Mouse (Mus musculus) granulocyte monocyte progenitor cell, adult 5-6 weeks (primary cell): Measurements from ENCODE around the gene Dock4. TPM values are rescaled to one million over a fixed set of nuclear protein-coding genes. Genes with fewer than 3 reads are reported as not detected.

Source experiments
- ATAC-seq: replicated peaks from 2 replicates; pipeline ENCODE4 v1.8.0; 2016; ENCODE audit warnings: mild to moderate bottlenecking, moderate TSS enrichment, inconsistent platforms; ENCODE audit not compliant: poor library complexity, severe bottlenecking
- total RNA-seq, 2 experiments: library from RNA; stranded (forward) in 1 of 2; stranded (reverse) in 1 of 2; fragments of 200-712, 200-1000 nt in 1 of 2; fragments of >200 nt in 1 of 2; fragmentation: Nextera tagmentation in 1 of 2; gene quantifications; 2 replicates each; pipeline ENCODE4 v1.2.3; 2014 to 2017

Gene Dock4
- total RNA-seq, 2 experiments from 2014 or later, result 0.19 to 0.57 TPM

DNA sequence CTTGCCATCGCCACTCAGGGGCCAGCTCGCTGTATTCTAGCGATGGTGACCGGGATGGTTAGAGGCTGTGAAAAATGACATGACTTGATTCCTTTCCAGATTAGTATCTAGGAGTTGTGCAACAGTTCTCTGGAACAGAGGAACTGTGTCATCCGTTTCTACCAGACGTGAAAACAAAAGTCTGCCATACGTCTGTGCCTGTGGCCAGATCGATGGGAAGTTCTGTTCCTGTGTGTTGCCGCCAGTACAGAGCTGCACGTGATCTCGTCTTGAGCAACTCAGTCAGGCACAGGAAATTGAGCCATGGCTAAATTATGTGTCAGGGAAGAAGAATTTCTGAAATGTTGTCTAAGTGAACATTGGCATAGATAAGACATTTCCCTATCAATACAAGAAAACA lies 113.4 kb downstream of the Dock4 start:
- ATAC-seq, result peak; percentile 95

DNA sequence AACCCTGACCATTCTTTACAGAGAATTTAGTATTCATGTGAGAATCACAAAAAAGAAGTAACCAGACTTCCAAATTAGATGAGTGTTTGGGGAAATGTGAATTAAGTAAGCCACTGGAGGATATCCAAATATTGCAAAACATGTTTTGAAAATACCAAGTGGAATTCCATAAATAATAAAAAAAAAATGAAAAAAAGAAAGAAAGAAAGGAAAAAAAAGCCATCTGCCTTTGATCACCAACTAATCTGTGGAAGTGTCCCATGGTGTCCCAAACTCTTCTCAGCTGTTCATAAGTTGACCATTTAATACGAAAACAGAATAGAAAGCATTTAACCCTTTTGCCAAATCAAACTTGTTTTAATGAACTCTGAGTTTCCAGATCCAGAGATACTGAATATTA lies 118.0 kb downstream of the Dock4 start:
- no peak for ATAC-seq

DNA sequence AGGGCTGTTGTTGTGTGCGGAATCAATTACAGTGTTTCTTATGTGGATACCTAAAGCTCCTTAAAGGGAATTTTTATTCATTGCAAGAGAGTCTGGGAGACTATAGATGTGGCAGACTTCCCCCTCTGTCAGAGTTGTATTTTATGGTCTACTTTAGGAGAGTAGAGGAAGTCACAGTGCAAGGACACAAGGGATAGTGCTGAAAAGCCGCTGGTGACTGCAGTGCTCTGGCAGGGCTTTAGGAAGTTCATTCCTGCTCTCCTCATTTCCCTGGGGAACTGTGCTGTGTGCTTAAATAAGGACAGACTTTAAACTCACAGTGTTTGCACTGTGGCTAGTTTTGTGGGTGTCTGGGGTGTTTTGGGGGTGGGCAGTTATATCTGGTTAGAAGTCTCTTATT lies 118.5 kb downstream of the Dock4 start:
- peak; percentile 55 for ATAC-seq

DNA sequence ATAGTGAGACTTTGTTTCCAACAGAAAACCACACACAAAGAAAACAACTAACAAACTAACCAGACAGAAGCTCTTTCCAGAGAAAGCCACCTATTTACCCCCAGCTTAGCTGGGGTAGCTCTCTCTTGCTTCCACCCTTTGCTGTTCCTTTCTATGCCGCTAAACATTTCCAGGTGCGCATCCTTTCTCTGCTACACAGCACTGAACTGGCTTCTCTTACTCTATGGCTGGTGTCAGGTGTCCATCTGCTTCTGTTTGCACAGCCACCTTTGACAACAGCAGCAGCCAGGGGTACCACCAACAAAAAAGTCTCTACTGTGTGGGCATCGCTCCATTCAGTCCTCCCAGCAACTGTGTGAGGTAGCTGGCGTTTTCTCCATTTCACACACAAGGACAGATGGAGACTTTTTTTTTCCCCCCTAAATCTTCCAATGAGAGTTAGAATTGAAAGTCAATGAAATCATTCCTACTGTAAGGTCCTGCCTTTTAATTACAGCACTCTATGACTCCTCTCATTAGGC lies 122.7 kb downstream of the Dock4 start:
- no peak for ATAC-seq

DNA sequence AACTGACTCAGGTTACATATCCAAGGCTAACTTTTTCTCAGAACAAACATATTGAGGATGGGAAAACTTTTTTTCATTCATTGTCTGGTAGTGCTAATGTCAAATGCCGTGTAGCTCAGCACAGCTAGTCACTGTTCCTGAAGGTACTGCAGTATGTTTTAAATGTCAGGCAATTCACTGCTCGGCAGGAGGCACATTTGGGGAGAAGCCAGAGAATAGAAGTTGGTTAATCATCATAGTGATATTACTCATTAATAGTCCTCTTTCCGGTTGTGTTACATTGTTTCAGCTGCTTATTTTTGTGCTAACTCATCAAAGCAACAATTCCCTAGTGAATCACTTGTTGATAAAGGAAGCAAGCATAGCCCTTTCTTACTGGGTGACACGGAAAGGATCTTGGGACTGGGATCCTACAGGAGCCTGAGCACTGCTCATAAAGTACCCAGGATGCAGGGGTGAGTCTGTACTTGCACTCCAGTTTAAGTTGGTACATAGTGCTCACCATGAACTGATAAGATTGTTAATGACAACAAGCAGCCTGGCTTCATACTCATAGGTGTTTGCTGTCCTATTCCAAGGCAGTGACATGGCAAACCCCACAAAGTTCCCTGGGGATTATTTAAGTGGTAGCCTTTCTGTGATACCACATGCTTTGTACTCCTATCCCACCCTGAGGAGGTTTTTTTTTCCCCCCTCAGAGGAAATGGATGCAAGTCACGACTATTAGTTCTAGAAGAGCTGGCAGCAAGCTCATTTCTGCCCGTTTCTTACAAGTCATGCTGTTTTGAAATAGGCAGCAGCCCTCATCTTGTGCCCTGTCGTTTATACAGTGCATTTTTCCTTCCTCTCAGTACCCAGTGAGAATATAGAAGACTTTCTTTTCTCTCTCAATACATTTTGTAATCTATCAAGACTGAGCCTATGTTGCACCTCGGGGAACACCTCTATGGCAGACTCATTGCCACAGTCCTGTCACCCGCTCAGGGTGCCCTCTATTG lies 123.5 kb downstream of the Dock4 start:
- peak; percentile 69 for ATAC-seq

DNA sequence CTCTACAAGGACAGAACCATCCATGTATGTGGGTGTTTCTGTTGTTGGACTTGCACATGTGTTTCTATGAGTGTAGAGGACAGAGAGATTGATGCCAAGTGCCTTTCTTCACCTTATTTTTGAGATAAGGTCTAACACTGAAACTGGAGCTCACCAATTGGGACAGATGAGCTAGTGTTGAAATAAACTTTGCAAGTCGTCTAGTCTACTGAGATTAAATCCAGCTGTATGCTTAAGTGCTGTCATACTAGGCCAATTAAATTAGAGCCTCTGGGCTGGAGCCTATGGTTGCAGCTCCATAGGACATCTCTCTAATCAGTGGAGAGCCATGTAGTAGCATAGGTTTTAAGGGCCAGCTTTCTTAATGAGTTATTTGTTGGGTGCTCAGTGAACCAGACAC lies 124.5 kb downstream of the Dock4 start:
- ATAC-seq, result no peak

DNA sequence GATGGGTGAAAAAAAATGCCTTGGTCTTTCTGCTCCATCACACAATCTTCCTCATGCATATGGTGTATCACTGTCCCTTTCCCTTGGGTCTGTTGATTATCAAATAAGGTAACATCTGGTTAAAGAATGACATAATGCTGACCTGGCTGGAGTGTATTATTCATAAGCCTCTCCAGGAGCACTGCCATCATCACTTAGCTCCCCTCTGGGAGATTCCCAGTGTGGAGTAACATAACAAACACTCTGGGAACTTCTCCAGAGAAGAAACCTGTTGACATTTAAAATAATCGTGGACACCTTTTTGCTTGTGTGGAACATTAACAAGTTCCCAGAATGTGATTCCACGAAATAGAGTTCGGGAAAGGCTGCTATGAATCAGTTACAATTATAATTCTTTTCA lies 128.3 kb downstream of the Dock4 start:
- no peak for ATAC-seq

DNA sequence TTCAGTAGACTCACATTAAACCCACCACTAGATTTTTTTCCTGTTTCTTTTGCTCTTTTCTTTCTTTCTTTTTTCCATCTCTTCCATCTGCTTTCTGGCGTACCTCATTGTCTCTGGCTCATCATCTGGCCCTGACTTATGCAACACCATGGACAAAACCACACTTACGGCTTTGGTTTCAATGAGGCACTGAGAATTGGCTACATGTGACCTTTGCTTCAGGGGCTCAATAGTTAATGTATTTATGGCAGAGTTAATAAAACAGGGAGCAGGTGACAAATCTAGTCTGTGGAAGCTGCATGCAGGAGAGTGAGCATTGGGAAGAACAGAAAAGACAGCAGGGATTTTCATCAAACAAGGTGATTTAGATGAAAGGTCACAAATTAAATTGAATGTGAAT lies 131.0 kb downstream of the Dock4 start:
- peak; percentile 74 for ATAC-seq

DNA sequence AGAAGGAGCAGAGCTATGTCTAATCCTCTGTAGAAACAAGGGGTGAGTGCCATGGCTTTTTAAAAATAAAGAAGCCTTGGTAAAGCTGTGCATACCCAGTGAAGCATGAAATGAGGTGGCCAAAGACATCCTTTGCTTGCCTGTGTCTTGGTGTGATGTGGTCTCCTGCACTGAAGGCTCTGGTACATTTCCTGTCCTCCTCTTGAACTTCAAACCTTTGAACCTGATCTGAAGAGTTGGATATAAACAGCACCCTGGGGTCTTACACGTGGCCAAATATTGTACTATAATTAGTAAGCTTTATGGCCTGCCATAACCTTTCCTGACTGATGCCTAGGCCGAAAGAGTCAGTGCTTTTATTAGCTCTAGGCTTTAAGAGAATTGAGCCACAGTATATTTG lies 134.6 kb downstream of the Dock4 start:
- no peak for ATAC-seq

DNA sequence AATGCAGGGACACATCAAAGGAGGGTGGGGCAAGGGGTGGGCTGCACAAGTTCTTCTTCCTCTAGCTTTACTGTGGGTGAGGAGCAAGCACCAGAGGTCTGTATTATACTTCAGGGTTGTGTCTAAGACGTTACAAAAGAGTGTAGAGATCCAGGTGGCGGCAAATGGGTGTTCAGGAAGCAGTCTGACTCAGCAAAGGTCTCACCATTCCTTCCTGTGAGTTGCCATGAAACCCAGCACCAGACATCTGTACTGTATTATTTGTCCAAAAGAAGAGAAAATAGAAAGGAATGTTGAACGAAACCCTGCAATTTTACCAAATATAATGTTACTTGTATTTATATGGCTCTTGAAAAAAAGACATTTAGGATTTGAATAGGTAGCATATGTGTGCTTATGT lies 135.3 kb downstream of the Dock4 start:
- ATAC-seq, result no peak

DNA sequence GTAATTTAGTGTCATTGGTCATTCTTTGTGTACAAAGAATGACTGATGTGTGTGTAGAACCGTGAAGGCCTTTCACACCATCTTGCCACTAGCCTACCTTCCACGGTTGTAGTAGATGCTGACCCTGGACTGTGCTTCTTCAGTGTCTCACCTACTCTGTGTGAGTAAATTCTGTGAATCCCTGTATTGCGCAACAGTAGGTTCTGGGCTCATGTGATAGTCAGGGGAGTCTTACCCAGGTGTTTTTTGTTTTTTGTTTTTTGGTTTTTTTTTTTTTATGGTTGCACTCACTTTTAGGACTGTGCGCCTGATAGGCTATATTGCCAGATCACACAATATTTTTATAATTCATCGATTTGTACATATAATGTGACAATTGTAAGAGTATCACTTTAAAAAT lies 136.3 kb downstream of the Dock4 start:
- ATAC-seq, result no peak

DNA sequence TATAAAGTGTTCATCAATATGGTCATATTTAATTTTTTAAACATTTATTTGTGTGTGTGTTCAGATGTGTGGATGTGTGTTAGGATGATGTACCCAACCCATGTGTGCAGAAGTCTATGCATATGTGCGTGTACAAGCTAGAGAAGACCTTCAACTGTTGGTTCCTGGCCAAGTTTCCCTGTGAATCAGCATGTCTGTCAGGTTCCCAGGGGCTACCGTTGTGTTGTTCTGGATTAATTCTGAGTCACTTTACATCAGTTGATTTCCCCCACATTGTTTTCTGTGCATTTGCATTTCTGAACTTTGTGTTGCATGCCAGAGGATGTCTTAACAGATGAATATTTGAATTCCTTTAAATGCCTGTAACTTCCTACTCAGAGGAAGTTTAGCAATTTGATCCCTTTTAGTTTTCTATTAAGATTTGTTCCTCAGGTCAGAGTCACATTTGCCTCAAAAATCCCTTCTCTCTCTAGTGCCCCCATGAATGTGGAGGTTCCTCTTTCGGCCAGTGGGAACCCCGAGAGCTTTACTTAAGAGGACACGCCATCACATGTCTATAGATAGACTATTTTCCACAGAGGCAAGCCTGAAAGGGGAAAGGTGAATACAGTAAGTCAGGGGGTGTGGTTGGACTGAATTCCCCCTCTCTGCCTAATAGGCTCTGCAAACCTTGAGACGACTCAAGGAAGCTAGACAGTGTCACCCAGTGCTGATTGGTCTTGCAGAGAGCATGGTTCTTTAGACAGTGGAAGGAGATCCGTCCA lies 139.0 kb downstream of the Dock4 start:
- peak; percentile 73 for ATAC-seq

DNA sequence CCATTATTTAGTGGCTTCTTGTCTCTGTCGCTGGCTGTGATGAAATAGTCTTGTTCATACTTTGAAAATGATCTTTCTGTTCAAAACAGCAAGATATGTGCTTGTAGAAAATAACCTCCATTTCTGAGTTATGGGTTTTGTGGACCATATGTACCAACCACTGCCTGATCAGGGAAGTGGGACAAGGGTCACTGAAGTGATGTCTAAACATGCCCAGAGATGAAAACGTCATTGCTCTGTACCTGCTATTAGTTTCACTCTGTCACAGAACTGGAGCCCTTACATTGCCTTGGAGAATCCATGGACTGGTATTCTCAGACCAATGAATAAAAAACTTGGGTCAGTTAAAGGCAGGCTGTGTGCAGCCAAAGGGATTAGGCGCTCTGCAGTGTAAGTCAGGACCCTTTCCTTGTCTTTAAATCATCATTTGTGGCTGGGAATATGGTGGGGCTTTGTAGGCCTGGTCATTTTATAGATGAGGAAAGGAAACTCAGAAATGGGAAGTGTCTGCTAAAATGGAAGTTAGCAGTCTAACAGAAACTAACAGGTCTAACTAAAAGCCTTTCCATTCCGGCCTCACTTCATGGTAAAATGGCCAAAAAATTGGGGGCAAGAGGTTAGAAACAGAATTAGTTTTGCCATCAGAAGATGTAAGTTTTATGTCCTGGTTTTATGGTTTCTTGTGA lies 139.8 kb downstream of the Dock4 start:
- ATAC-seq, result peak; percentile 73

DNA sequence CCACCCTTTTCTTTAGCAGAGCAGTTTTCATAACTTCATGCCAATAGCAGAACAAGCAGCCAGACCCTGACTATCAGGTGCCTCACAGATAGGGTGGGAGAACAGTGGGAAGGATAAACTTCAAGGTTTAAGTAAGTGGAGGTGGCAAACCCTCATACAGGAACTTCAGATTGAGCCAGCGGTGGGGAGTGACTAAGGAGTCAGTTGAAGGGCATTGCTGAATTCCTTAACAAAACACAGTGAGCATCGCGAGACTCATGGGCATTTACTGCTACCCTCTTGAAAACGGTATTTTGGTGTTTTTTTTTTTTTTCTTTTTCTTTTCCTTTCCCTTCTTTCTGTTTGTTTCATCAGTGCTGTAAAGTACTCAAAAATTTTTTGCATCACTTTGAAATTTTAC lies 148.4 kb downstream of the Dock4 start:
- no peak for ATAC-seq

DNA sequence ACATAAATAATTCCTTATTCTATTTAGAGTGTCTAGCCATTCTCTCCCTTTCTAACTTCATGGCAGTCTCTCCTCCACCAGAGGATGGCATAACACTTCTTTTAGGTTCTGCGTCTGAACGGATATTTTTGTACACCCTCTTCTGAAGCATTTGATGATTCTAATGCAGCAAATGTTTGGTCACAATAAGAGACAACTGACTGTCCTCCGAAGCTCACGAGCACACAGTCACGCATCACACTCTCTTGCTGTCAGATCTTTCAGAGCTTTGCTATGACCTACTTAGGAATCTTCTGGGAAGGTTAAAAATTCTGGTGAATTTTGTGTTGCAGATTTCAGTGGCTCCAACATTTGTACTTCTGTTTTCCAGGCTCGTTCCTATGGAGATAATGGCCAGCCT lies 149.7 kb downstream of the Dock4 start:
- ATAC-seq, result no peak

DNA sequence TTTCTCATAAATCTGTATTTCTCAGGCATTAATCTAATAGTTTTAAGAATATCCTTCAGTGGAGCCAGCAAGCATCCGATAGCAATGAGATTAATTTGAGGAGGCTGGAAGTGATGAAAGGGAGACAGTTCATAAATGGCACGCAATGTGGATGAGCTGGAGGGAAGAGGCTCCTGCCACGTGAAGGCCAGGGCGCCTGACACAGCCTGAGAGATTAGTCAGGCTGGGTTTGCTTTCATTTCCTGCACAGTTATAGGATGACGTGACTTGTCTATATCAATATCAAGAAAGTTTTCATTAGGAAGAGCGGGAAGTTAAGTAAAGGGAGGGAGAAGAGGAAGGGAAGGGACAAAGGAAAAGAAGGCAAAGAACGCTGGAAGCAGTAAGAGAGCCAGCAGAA lies 150.3 kb downstream of the Dock4 start:
- ATAC-seq, result no peak

DNA sequence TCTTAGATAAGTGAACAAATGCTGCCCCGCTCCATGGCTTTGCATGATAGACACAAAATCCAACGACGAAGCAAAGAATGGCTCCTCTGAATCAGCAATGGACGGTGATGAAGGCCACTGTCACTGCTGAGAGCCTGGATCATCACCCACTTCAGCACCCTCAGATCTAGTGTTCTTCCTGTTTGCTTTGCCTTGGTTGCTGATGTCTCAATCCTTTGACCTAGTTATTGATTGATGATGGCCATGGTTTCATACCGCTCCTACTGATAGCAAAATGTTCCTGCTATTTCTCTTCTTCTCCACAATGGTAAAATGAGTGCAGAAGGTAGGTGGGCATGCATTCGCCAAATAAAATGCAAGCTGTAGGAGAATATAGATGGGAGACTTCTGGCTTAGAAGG lies 150.7 kb downstream of the Dock4 start:
- ATAC-seq, result no peak

DNA sequence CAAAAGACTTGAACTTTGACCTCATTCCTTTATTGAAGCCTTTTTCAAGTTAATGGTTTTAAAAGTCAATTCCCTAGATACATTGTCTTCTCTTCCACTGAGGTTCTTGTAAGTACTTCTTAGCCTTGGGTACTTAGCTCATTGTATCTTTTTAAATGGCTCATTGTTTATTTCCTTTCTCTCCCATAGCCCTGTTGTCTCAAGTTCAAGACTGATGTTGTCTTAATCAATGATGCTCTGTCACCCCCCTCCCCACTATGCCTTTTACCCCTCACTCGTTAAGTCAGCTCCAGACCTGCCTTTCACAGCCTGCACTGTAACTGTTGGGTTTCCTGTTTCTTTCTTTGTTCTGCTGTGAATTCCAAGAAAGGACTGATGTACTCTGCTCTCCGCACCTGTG lies 154.2 kb downstream of the Dock4 start:
- no peak for ATAC-seq

DNA sequence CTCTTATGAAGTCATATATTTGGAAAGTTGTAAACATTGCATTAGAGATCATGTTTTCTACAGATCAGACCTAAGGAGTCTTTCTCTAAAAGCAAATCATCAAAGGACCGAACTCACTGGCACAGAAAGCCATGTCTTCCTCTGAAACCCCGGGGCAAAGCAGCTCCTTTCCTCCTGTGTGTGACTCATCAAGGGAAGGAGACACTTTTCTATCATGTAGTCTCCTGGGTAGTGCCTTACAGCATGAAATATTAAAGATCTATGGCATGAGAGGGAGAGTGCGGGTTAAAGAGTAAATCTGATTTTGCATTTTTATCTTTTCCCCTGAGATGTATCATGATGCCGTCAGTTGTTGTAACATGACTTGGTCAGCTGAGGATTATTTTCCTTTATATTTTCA lies 159.8 kb downstream of the Dock4 start:
- ATAC-seq, result no peak

DNA sequence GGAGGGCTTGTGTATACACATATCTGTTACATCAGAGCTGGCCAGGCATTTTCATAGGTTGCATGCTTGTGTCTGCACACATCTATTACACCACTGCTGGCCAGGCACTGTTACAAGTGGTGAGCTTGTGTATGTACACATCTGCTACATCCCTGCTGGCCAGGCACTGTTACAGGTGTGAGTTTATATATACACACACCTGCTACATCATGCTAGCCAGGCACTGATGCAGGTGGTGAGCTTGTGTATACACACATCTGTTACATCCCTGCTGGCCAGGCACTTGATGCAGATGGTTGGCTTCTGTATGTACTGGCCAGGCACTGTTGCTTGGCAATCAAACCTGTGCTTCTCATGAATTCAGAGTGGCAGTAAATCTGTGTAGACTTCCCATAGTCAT lies 177.2 kb downstream of the Dock4 start:
- no peak for ATAC-seq

DNA sequence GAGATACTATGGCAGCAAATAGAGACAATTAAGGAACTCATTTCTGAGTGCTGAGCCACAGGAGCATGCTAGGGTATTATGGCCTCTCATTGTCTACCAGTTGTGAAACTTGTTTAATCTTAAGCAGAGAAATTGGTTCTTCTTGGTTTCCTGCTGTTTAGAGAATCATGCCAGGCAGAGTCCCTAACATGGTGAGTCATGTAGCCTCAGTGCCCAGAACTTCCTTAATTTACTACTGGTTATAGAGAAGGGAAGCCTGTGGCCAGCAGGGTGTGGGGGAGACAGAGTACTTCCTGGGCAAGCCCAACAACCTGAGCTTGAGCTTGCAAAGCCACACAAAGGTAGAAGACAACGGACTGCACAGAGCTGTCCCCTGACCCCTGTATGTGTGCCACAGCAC lies 180.8 kb downstream of the Dock4 start:
- ATAC-seq, result peak; percentile 100
